Mouse (Mus musculus): ENCODE measurements around the gene Crabp2. TPM values are rescaled to one million over a fixed set of nuclear protein-coding genes. Genes with fewer than 3 reads are reported as not detected.
"Not testable (repeated sequence)": the region's sequence is repeated elsewhere in the genome, so short reads cannot be mapped to it uniquely, and the experiment has no call there.

Gene Crabp2
- 409 and 417 TPM in 2 replicates for polyA plus RNA-seq (2014; fragmentation: Nextera tagmentation; extraction: Ambion mirVana)

- no peaks in the 10 kb centered on the region for H3K27me3 ChIP-seq (ENCODE audit: control insufficient read depth, insufficient read depth, low read length)
- peaks cover 5% of the 10 kb centered on the region; the same call in 1 of the 2 replicates for H3K36me3 ChIP-seq (ENCODE audit: control insufficient read depth, insufficient read depth, low read length)
- H3K9ac ChIP-seq (ENCODE audit: low read length), result peak within 1 kb of the TSS; percentile 75
- peak within 1 kb of the TSS; percentile 77 for H3K4me2 ChIP-seq (ENCODE audit: low read depth, low read length, severe bottlenecking)
- peak; percentile 85 for DNase-seq (ENCODE audit: low spot score)
- peaks cover 57% of the 10 kb centered on the region for H3K4me1 ChIP-seq (replicated peaks; ENCODE audit: control insufficient read depth, insufficient read depth, low read length)
- H3K9me3 ChIP-seq (ENCODE audit: control insufficient read depth, low read length), result no peaks in the 10 kb centered on the region
- WGBS, result under 1% methylated on average over 35 of the region's 35 CpGs
- H3K4me3 ChIP-seq (ENCODE audit: low read depth, low read length), result peak within 1 kb of the TSS; percentile 50
- ATAC-seq (replicated peaks; ENCODE audit: low FRiP score), result peak; percentile 28
- peak within 1 kb of the TSS; percentile 84 for H3K27ac ChIP-seq (ENCODE audit: low read depth, low read length)
These were observed at the start of gene Crabp2 for GRCm38 (mm10) chr3:87948378-87949265. Gene Crabp2 (plus strand): TSS chr3:87948666.

GRCm38 (mm10) chr3:87899266-87899665 lies 49.2 kb upstream of the Crabp2 start:
- Histone ChIP-seq H3K4me1 (replicated peaks; ENCODE audit: control insufficient read depth, insufficient read depth, low read length) (no peaks in the 10 kb centered on the region), H3K27me3 (ENCODE audit: control insufficient read depth, insufficient read depth, low read length) (no peaks in the 10 kb centered on the region), H3K4me2 (ENCODE audit: low read depth, low read length, severe bottlenecking) (no peak overlapping the region), H3K9me3 (ENCODE audit: control insufficient read depth, low read length) (no peaks in the 10 kb centered on the region), H3K4me3 (ENCODE audit: low read depth, low read length) (no peak overlapping the region), H3K36me3 (ENCODE audit: control insufficient read depth, insufficient read depth, low read length) (no peaks in the 10 kb centered on the region), H3K9ac (ENCODE audit: low read length) (no peak overlapping the region), H3K27ac (ENCODE audit: low read depth, low read length) (no peak overlapping the region)
- no peak for DNase-seq (ENCODE audit: low spot score)
- no peak for ATAC-seq (replicated peaks; ENCODE audit: low FRiP score)
- 82% methylated on average over 3 of the region's 3 CpGs for WGBS

- 84% methylated on average over 3 of the region's 3 CpGs for WGBS
- Histone ChIP-seq H3K4me1 (replicated peaks; ENCODE audit: control insufficient read depth, insufficient read depth, low read length) (no peaks in the 10 kb centered on the region), H3K4me3 (ENCODE audit: low read depth, low read length) (no peak overlapping the region), H3K9ac (ENCODE audit: low read length) (no peak overlapping the region), H3K9me3 (ENCODE audit: control insufficient read depth, low read length) (no peaks in the 10 kb centered on the region), H3K36me3 (ENCODE audit: control insufficient read depth, insufficient read depth, low read length) (no peaks in the 10 kb centered on the region), H3K27ac (ENCODE audit: low read depth, low read length) (no peak overlapping the region), H3K4me2 (ENCODE audit: low read depth, low read length, severe bottlenecking) (no peak overlapping the region), H3K27me3 (ENCODE audit: control insufficient read depth, insufficient read depth, low read length) (no peaks in the 10 kb centered on the region)
- DNase-seq (ENCODE audit: low spot score) (no peak), ATAC-seq (replicated peaks; ENCODE audit: low FRiP score) (no peak)
These were observed 48.7 kb upstream of the Crabp2 start for GRCm38 (mm10) chr3:87899776-87900175.

- Histone ChIP-seq H3K36me3 (ENCODE audit: control insufficient read depth, insufficient read depth, low read length) (no peaks in the 10 kb centered on the region), H3K4me2 (ENCODE audit: low read depth, low read length, severe bottlenecking) (no peak overlapping the region), H3K9ac (ENCODE audit: low read length) (no peak overlapping the region), H3K9me3 (ENCODE audit: control insufficient read depth, low read length) (no peaks in the 10 kb centered on the region), H3K27me3 (ENCODE audit: control insufficient read depth, insufficient read depth, low read length) (no peaks in the 10 kb centered on the region), H3K27ac (ENCODE audit: low read depth, low read length) (no peak overlapping the region), H3K4me1 (replicated peaks; ENCODE audit: control insufficient read depth, insufficient read depth, low read length) (no peaks in the 10 kb centered on the region), H3K4me3 (ENCODE audit: low read depth, low read length) (no peak overlapping the region)
- DNase-seq (ENCODE audit: low spot score), result no peak
- 76% methylated on average over 1 of the region's 1 CpGs for WGBS
- no peak for ATAC-seq (replicated peaks; ENCODE audit: low FRiP score)
These were observed 47.3 kb upstream of the Crabp2 start for GRCm38 (mm10) chr3:87901036-87901624.

- H3K27ac ChIP-seq (ENCODE audit: low read depth, low read length); H3K4me2 ChIP-seq (ENCODE audit: low read depth, low read length, severe bottlenecking); H3K4me1 ChIP-seq (replicated peaks; ENCODE audit: control insufficient read depth, insufficient read depth, low read length); DNase-seq (ENCODE audit: low spot score); H3K9me3 ChIP-seq (ENCODE audit: control insufficient read depth, low read length); H3K27me3 ChIP-seq (ENCODE audit: control insufficient read depth, insufficient read depth, low read length); H3K9ac ChIP-seq (ENCODE audit: low read length); H3K4me3 ChIP-seq (ENCODE audit: low read depth, low read length); H3K36me3 ChIP-seq (ENCODE audit: control insufficient read depth, insufficient read depth, low read length); ATAC-seq (replicated peaks; ENCODE audit: low FRiP score): not testable (repeated sequence)
- 93% methylated on average over 5 of the region's 6 CpGs for WGBS
These were observed 46.5 kb upstream of the Crabp2 start for GRCm38 (mm10) chr3:87901959-87902358.

DNA sequence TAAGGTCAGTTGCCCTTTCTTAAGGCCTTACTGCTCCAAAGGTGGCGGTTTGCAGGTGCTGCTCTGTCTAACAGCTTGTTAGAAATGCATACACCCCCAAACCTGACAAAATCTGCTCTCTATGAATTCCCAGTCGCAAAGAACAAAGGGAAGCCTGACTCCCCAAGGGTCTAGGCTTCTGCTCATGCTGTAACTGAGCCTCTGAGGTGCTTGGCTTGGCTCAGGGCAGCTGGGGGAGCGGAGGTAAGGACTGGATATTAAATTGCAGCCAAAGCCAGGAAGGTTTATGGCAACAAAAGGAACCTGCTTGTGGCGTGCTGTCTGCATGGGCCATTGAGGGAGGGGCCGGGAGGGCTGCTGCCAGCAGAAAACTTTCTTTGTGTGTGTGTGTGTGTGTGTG lies 44.6 kb upstream of the Crabp2 start:
- Histone ChIP-seq H3K4me1 (replicated peaks; ENCODE audit: control insufficient read depth, insufficient read depth, low read length) (peaks cover 10% of the 10 kb centered on the region), H3K9ac (ENCODE audit: low read length) (no peak overlapping the region), H3K9me3 (ENCODE audit: control insufficient read depth, low read length) (no peaks in the 10 kb centered on the region), H3K27ac (ENCODE audit: low read depth, low read length) (no peak overlapping the region), H3K4me3 (ENCODE audit: low read depth, low read length) (no peak overlapping the region), H3K36me3 (ENCODE audit: control insufficient read depth, insufficient read depth, low read length) (no peaks in the 10 kb centered on the region), H3K4me2 (ENCODE audit: low read depth, low read length, severe bottlenecking) (no peak overlapping the region), H3K27me3 (ENCODE audit: control insufficient read depth, insufficient read depth, low read length) (no peaks in the 10 kb centered on the region)
- ATAC-seq (replicated peaks; ENCODE audit: low FRiP score) (no peak), DNase-seq (ENCODE audit: low spot score) (no peak)
- WGBS, result 55% methylated on average over 5 of the region's 5 CpGs

DNA sequence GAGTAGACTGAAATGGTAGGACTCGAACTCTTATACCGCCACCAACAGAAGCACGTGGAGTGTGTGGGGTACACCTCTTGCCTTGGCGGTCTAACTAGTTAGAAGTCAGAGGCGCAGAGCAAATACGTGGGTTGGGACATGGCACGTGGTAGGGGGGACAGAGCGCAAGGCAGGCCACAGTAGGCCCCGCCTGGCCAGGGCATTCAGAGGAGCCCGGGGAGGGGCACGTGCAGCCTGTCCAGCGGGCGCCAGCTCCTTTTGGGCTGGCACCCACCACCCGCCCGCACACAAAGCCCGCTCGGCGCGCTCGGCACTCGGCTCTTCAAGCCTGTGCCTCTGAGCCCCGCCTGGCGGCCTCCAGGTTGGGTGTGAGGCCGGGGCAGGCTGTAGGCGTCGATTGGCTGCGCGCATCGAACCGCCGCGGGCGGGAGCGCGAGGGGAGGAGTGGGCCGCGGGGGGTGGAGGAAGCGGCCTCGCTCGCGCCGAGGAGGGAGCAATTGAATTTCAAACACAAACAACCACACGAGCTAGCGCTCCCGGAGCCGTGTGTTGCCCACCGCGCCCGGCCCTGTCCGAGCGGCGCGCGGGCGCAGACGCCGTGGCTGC lies 42.5 kb upstream of the Crabp2 start, which contains the start of gene Hdgf:
Hdgf (plus strand) TSS at position 442 of the 606 bp plus-strand sequence.
- H3K9ac ChIP-seq (ENCODE audit: low read length), result peak within 1 kb of the TSS; percentile 99
- WGBS, result under 1% methylated on average over 54 of the region's 57 CpGs
- no peaks in the 10 kb centered on the region for H3K27me3 ChIP-seq (ENCODE audit: control insufficient read depth, insufficient read depth, low read length)
- peak within 1 kb of the TSS; percentile 89 for H3K27ac ChIP-seq (ENCODE audit: low read depth, low read length)
- peak; percentile 94 for ATAC-seq (replicated peaks; ENCODE audit: low FRiP score)
- peak within 1 kb of the TSS; percentile 99 for H3K4me3 ChIP-seq (ENCODE audit: low read depth, low read length)
- no peaks in the 10 kb centered on the region for H3K9me3 ChIP-seq (ENCODE audit: control insufficient read depth, low read length)
- peaks cover 22% of the 10 kb centered on the region for H3K4me1 ChIP-seq (replicated peaks; ENCODE audit: control insufficient read depth, insufficient read depth, low read length)
- no peaks in the 10 kb centered on the region for H3K36me3 ChIP-seq (ENCODE audit: control insufficient read depth, insufficient read depth, low read length)
- peak within 1 kb of the TSS; percentile 78 for H3K4me2 ChIP-seq (ENCODE audit: low read depth, low read length, severe bottlenecking)
- peak; percentile 99 for DNase-seq (ENCODE audit: low spot score)

DNA sequence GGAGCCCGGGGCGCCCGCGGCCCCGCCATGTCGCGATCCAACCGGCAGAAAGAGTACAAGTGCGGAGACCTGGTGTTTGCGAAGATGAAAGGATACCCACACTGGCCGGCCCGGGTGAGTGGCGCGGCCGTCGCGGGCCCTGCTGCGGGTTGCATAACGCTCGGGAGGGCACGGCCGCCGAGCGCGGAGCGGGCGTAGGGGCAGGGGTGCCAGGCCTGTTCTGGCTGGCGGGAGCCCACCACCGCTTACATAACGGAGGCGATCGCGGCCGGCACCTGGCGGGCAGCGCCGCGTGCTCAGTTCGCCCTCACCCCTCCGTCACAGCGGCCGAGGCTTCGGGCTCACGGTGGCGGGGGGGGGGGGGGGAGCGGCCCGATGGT lies 41.9 kb upstream of the Crabp2 start:
- Histone ChIP-seq H3K9me3 (ENCODE audit: control insufficient read depth, low read length) (no peaks in the 10 kb centered on the region), H3K4me1 (replicated peaks; ENCODE audit: control insufficient read depth, insufficient read depth, low read length) (peaks cover 22% of the 10 kb centered on the region), H3K36me3 (ENCODE audit: control insufficient read depth, insufficient read depth, low read length) (no peaks in the 10 kb centered on the region), H3K27ac (ENCODE audit: low read depth, low read length) (peak overlapping the region; percentile 89), H3K4me2 (ENCODE audit: low read depth, low read length, severe bottlenecking) (peak overlapping the region; percentile 78), H3K4me3 (ENCODE audit: low read depth, low read length) (peak overlapping the region; percentile 99), H3K9ac (ENCODE audit: low read length) (peak overlapping the region; percentile 99), H3K27me3 (ENCODE audit: control insufficient read depth, insufficient read depth, low read length) (no peaks in the 10 kb centered on the region)
- peak; percentile 34 for ATAC-seq (replicated peaks; ENCODE audit: low FRiP score)
- DNase-seq (ENCODE audit: low spot score), result peak; percentile 77
- WGBS, result 0% methylated on average over 41 of the region's 47 CpGs
